Mouse (Mus musculus): Measurements from ENCODE around the gene Grpr. TPM values are rescaled to one million over a fixed set of nuclear protein-coding genes. Genes with fewer than 3 reads are reported as not detected.

Grpr gene
- 0.06 and 0.07 TPM in 2 replicates for polyA plus RNA-seq (2012; rRNA removed)

- peak; percentile 12 for DNase-seq
Observed at GRCm38 (mm10) chrX:163549666-163550065, at the start of gene Grpr. Grpr (minus strand) TSS chrX:163549677.

GRCm38 (mm10) chrX:163560521-163560920, 11.0 kb upstream of the Grpr start:
- Histone ChIP-seq H3K4me3 (replicated peaks; ENCODE audit: extremely low read depth, low read depth, low read length) (no peak overlapping the region), H3K4me1 (ENCODE audit: control insufficient read depth, insufficient read depth, low read length) (no peaks in the 10 kb centered on the region)
- no peak for TF ChIP-seq CTCF (IDR thresholded peaks at IDR 0.05; ENCODE audit: insufficient read depth, low read length)
- TF ChIP-seq POLR2A (IDR thresholded peaks at IDR 0.05; ENCODE audit: borderline replicate concordance, extremely low read depth, low read depth, low read length): no peak
- WGBS: 51% methylated on average over 3 of the region's 3 CpGs
- no peak for DNase-seq

More at GRCm38 (mm10) chrX:163549666-163550065, at the start of gene Grpr:
- H3K4me3 ChIP-seq (replicated peaks; ENCODE audit: extremely low read depth, low read depth, low read length): no peak within 1 kb of the TSS
- peak; percentile 47 for TF ChIP-seq CTCF (IDR thresholded peaks at IDR 0.05; ENCODE audit: insufficient read depth, low read length)
- TF ChIP-seq POLR2A (IDR thresholded peaks at IDR 0.05; ENCODE audit: borderline replicate concordance, extremely low read depth, low read depth, low read length): no peak
- no peaks in the 10 kb centered on the region for H3K4me1 ChIP-seq (ENCODE audit: control insufficient read depth, insufficient read depth, low read length)
- WGBS: 22% methylated on average over 7 of the region's 7 CpGs

DNA sequence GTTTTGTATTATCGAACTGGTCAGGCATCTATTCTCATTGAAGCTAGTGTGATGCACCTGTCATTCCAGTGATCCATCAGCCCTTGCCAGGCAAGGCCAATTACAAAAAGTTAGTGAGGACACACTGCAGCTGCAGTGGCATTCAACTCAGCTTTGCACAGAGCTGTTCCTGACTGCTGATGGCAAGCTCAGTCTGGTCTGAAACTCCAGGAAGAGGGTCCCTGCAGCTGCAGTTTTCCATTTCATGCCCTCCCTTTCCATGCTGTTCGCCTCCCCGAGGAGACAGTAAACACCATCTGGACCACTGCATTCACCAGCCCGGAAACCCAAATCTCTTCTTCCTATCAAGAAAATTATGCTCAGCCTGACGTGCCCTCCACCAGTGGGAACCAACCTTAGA, 2.4 kb downstream of the Grpr start:
- Histone ChIP-seq H3K4me1 (ENCODE audit: control insufficient read depth, insufficient read depth, low read length) (no peaks in the 10 kb centered on the region), H3K4me3 (replicated peaks; ENCODE audit: extremely low read depth, low read depth, low read length) (no peak overlapping the region)
- no peak for TF ChIP-seq POLR2A (IDR thresholded peaks at IDR 0.05; ENCODE audit: borderline replicate concordance, extremely low read depth, low read depth, low read length)
- TF ChIP-seq CTCF (IDR thresholded peaks at IDR 0.05; ENCODE audit: insufficient read depth, low read length): no peak
- WGBS: 62% methylated on average over 5 of the region's 5 CpGs
- DNase-seq: no peak

DNA sequence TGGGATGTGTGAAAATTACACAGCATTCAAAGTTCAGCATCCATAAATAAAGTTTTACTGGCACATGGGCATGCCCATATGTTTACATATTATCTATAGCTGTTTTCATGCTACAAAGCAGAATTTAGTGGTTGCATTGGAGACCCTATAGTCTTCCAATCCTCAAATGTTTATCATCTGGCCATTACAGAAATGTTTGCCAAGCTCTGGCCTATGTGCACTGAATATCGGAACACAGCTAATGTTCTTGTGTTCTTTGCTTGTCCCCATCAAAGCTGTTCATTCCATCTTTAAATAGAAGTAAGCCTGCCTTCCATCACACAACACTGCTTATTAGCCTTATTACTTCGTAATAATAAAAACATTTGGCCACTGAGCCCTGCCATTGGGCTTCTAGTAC, 16.6 kb downstream of the Grpr start:
- WGBS: 61% methylated on average over 2 of the region's 2 CpGs
- Histone ChIP-seq H3K4me1 (ENCODE audit: control insufficient read depth, insufficient read depth, low read length) (no peaks in the 10 kb centered on the region), H3K4me3 (replicated peaks; ENCODE audit: extremely low read depth, low read depth, low read length) (no peak overlapping the region)
- TF ChIP-seq POLR2A (IDR thresholded peaks at IDR 0.05; ENCODE audit: borderline replicate concordance, extremely low read depth, low read depth, low read length): no peak
- no peak for TF ChIP-seq CTCF (IDR thresholded peaks at IDR 0.05; ENCODE audit: insufficient read depth, low read length)
- DNase-seq: no peak

DNA sequence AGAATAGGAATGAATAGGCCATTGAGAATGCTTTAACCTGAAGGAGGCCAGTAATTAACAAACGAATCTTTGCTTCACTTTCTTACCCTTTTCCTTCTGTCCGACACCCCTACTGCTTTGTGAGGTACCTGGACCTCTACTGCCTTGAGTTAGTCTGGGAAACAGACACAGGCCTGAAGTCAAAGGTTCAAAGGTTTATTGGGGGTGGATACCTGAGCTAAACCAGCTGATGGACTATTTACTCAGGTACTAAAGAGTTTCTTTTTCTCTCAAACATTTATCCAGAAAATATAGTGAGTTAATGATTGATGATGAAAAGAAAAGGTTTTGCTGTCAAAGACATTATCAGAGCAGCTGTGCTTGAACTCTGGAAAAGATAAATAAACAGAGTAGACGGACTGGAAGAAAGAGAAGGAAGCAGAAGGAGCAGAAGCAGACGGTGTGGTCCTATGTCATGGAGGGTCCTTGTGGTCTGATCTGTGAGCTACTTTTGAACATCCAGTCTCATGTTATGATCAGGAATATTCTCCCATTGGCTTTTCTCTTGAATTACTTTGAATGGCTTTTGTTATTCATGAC, 30.4 kb downstream of the Grpr start:
- no peak for DNase-seq
- H3K4me3 ChIP-seq (replicated peaks; ENCODE audit: extremely low read depth, low read depth, low read length): no peak overlapping the region
- TF ChIP-seq CTCF (IDR thresholded peaks at IDR 0.05; ENCODE audit: insufficient read depth, low read length) (no peak), POLR2A (IDR thresholded peaks at IDR 0.05; ENCODE audit: borderline replicate concordance, extremely low read depth, low read depth, low read length) (no peak)
- H3K4me1 ChIP-seq (ENCODE audit: control insufficient read depth, insufficient read depth, low read length): no peaks in the 10 kb centered on the region
- WGBS: 63% methylated on average over 4 of the region's 4 CpGs

DNA sequence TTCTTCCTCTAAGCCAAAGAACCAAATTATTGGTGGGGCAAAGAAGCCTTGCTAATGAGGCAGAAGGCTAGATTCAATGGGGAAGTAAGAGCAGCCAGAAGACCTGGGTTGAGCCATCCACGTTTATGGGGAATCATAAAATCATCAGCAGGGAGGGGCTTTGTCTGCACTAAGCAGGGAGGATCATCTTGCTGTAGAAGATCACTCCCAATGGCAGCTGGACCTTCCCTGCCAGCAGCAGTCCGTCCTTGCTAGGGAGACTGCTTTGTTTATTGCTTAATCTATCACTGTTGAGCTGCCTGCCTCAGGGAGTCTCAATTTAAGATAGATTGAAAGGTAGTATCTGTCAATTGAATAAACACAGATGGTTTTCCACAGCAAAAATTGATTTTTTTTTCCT, 37.7 kb downstream of the Grpr start:
- Histone ChIP-seq H3K4me1 (ENCODE audit: control insufficient read depth, insufficient read depth, low read length) (no peaks in the 10 kb centered on the region), H3K4me3 (replicated peaks; ENCODE audit: extremely low read depth, low read depth, low read length) (no peak overlapping the region)
- 44% methylated on average over 2 of the region's 2 CpGs for WGBS
- DNase-seq: no peak
- TF ChIP-seq POLR2A (IDR thresholded peaks at IDR 0.05; ENCODE audit: borderline replicate concordance, extremely low read depth, low read depth, low read length) (no peak), CTCF (IDR thresholded peaks at IDR 0.05; ENCODE audit: insufficient read depth, low read length) (no peak)

- no peak overlapping the region for H3K4me3 ChIP-seq (replicated peaks; ENCODE audit: extremely low read depth, low read depth, low read length)
- no peak for DNase-seq
- WGBS: 67% methylated on average over 3 of the region's 3 CpGs
- no peaks in the 10 kb centered on the region for H3K4me1 ChIP-seq (ENCODE audit: control insufficient read depth, insufficient read depth, low read length)
- TF ChIP-seq POLR2A (IDR thresholded peaks at IDR 0.05; ENCODE audit: borderline replicate concordance, extremely low read depth, low read depth, low read length) (no peak), CTCF (IDR thresholded peaks at IDR 0.05; ENCODE audit: insufficient read depth, low read length) (no peak)
Observed at GRCm38 (mm10) chrX:163502088-163502487, 47.4 kb downstream of the Grpr start.

Other genes starting within 250 kb of the Grpr start
- gene Rnf138rt1, start 211.7 kb upstream of the Grpr start, polyA plus RNA-seq (2012; rRNA removed): 0.22 and 0.26 TPM in 2 replicates